Mouse (Mus musculus): ENCODE results near the gene Gm45837. TPM values are rescaled to one million over a fixed set of nuclear protein-coding genes. Genes with fewer than 3 reads are reported as not detected.

The Gm45837 gene
- polyA plus RNA-seq, 2 experiments, result not detected

DNA sequence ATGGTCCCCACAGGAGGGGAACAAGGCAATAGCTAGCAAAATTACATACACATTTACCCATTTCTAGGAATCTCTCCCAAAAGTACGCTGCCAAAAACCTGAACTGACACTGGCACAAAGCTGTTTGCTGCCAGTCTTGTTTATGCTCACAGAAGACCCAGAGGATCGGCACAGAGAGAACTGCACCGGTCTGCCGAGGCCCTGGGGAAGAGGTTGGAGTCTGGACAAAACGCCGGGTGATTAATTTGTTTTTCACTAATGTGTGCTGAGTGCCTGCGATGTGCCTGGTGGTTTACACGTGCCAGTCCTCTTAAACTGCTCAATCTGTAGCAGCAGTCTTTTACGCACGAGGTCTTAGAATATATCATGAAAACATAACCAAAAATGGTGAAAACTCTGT lies 124.4 kb downstream of the Gm45837 start:
- Histone ChIP-seq H3K27me3 (ENCODE audit: control insufficient read depth, insufficient read depth, low read length) (no peaks in the 10 kb centered on the region), H3K4me2 (ENCODE audit: low read depth) (no peak overlapping the region), H3K9me3 (ENCODE audit: control insufficient read depth, low read length) (no peaks in the 10 kb centered on the region), H3K27ac (no peak overlapping the region), H3K36me3 (replicated peaks; ENCODE audit: control insufficient read depth, insufficient read depth, low read depth) (no peaks in the 10 kb centered on the region), H3K9ac (replicated peaks) (no peak overlapping the region), H3K4me3 (ENCODE audit: insufficient read depth in 1 of 2, low read depth in 2 of 2, low read length in 2 of 2) (no peak overlapping the region), H3K4me1 (replicated peaks; ENCODE audit: control insufficient read depth in 2 of 2, insufficient read depth in 2 of 2, low read length in 1 of 2) (no peaks in the 10 kb centered on the region)
- 72% methylated on average over 10 of the region's 10 CpGs for whole genome bisulfite sequencing (ENCODE audit: insufficient replicate concordance)
- no peak for ATAC-seq (ENCODE audit: insufficient read depth)
- no peak for DNase-seq (ENCODE audit: low read depth in 3 of 3, low spot score in 3 of 3)
- TF ChIP-seq CTCF (IDR thresholded peaks at IDR 0.05; ENCODE audit: low read depth) (no peak), EP300 (IDR thresholded peaks at IDR 0.05; ENCODE audit: low read depth) (no peak)

DNA sequence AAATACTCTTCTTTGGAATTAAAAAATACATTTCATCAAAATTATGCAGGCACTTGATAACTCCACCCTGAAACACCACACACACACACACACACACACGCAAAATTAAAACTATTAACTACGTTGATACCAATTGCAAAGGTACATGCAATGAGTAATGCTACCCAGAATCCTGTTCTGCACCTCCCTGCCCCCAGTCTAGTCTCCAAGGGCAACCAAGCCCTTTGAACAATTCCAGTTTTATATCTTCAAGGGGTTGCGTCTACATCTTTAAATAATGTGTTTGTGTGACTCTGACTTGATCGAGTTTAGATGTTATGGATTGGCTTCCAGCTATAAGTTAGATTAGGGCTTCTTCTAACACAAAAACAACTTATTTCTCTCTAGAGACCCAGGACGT lies 124.8 kb downstream of the Gm45837 start:
- H3K27me3 ChIP-seq (ENCODE audit: control insufficient read depth, insufficient read depth, low read length), result no peaks in the 10 kb centered on the region
- no peaks in the 10 kb centered on the region for H3K9me3 ChIP-seq (ENCODE audit: control insufficient read depth, low read length)
- WGBS (ENCODE audit: insufficient replicate concordance), result 53% methylated on average over 5 of the region's 5 CpGs
- no peak overlapping the region for H3K4me3 ChIP-seq (ENCODE audit: insufficient read depth in 1 of 2, low read depth in 2 of 2, low read length in 2 of 2)
- DNase-seq (ENCODE audit: low read depth in 3 of 3, low spot score in 3 of 3) (no peak), ATAC-seq (ENCODE audit: insufficient read depth) (no peak)
- no peaks in the 10 kb centered on the region for H3K4me1 ChIP-seq (replicated peaks; ENCODE audit: control insufficient read depth in 2 of 2, insufficient read depth in 2 of 2, low read length in 1 of 2)
- no peak overlapping the region for H3K4me2 ChIP-seq (ENCODE audit: low read depth)
- no peak overlapping the region for H3K9ac ChIP-seq (replicated peaks)
- TF ChIP-seq EP300 (IDR thresholded peaks at IDR 0.05; ENCODE audit: low read depth) (no peak), CTCF (IDR thresholded peaks at IDR 0.05; ENCODE audit: low read depth) (no peak)
- no peaks in the 10 kb centered on the region for H3K36me3 ChIP-seq (replicated peaks; ENCODE audit: control insufficient read depth, insufficient read depth, low read depth)
- H3K27ac ChIP-seq, result no peak overlapping the region

DNA sequence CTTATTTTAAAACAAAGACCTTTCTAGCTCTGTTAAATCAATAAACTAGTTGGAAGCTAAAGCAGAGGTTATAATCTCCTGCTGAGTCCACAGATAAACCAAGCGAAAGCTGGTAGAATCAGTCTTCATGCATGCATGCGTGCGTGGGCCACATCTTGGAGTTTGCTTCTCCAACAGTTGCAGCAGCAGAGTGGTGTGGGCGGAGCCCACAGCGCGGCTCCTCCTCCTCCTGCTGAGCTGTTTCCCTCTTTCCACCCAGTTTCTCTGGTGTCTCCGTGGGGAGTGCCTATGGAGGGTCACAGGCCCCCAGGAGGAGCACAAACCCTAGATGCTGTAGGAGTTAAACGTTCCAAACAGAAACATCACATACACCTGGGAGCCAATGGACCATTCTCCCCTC lies 126.9 kb downstream of the Gm45837 start:
- no peaks in the 10 kb centered on the region for H3K9me3 ChIP-seq (ENCODE audit: control insufficient read depth, low read length)
- no peaks in the 10 kb centered on the region for H3K27me3 ChIP-seq (ENCODE audit: control insufficient read depth, insufficient read depth, low read length)
- no peaks in the 10 kb centered on the region for H3K4me1 ChIP-seq (replicated peaks; ENCODE audit: control insufficient read depth in 2 of 2, insufficient read depth in 2 of 2, low read length in 1 of 2)
- DNase-seq (ENCODE audit: low read depth in 3 of 3, low spot score in 3 of 3) (no peak), ATAC-seq (ENCODE audit: insufficient read depth) (no peak)
- no peak overlapping the region for H3K4me2 ChIP-seq (ENCODE audit: low read depth)
- H3K27ac ChIP-seq, result no peak overlapping the region
- 32% methylated on average over 8 of the region's 8 CpGs for WGBS (ENCODE audit: insufficient replicate concordance)
- TF ChIP-seq EP300 (IDR thresholded peaks at IDR 0.05; ENCODE audit: low read depth) (no peak), CTCF (IDR thresholded peaks at IDR 0.05; ENCODE audit: low read depth) (no peak)
- no peak overlapping the region for H3K9ac ChIP-seq (replicated peaks)
- no peaks in the 10 kb centered on the region for H3K36me3 ChIP-seq (replicated peaks; ENCODE audit: control insufficient read depth, insufficient read depth, low read depth)
- no peak overlapping the region for H3K4me3 ChIP-seq (ENCODE audit: insufficient read depth in 1 of 2, low read depth in 2 of 2, low read length in 2 of 2)

DNA sequence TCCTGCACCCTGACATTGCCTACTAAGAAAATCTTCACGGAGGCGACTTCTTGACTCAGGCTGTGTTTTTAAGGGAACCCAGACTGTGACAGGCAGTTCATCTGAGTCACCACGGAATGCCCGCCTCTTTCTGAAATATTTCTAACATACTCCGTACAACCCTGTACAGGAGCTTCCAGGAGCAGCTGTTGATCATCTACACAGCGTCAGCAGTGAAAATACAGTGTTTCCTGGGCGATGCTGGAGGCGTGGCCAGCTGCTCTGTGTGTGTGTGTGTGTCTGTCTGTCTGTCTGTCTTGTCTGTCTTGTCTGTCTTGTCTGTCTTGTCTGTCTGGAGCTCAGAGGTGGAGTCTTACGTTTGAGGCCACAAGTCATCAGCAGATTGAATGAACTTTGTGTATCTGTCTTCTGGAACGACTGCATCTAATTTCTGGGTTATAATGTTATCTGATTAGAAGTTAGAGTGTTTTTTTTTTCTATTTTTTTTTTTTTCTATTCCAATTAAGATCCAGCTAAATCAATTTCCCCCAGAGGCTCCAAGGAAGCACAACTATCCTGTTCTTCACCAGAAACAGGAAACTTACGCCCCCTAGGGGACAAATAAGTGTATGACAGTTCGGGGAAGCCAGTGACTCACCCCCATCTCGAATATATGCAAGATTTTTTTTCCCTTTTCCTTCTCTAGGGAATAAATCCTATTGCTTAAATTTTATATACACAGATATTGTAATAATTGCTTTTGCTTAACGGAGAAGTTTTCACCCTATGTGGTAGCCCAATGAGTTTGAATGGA lies 127.7 kb downstream of the Gm45837 start:
- no peak overlapping the region for H3K4me2 ChIP-seq (ENCODE audit: low read depth)
- no peak overlapping the region for H3K27ac ChIP-seq

DNA sequence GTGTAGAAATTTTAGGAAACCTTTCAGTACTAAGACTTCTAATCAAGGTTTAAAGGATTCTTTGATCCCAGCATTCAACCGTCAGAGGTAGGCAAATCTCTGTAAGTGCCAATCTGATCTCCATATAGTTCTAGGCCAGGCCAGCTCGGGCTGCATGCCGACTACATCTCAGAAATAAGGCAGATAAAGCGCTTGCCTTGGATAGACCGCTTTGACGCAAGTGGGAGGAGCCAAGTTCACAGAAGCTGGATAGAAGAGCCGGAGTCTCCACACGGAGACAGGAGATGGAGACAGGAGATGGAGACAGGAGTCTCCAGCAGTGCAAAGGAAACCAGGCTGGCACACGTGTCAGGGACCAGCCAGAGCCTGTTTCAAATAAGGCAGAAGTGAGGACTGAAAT lies 129.1 kb downstream of the Gm45837 start:
- WGBS (ENCODE audit: insufficient replicate concordance), result 35% methylated on average over 9 of the region's 9 CpGs
- H3K4me3 ChIP-seq (ENCODE audit: insufficient read depth in 1 of 2, low read depth in 2 of 2, low read length in 2 of 2), result no peak overlapping the region
- no peak overlapping the region for H3K4me2 ChIP-seq (ENCODE audit: low read depth)
- no peaks in the 10 kb centered on the region for H3K9me3 ChIP-seq (ENCODE audit: control insufficient read depth, low read length)
- no peaks in the 10 kb centered on the region for H3K27me3 ChIP-seq (ENCODE audit: control insufficient read depth, insufficient read depth, low read length)
- no peak overlapping the region for H3K27ac ChIP-seq
- H3K36me3 ChIP-seq (replicated peaks; ENCODE audit: control insufficient read depth, insufficient read depth, low read depth), result no peaks in the 10 kb centered on the region
- no peaks in the 10 kb centered on the region for H3K4me1 ChIP-seq (replicated peaks; ENCODE audit: control insufficient read depth in 2 of 2, insufficient read depth in 2 of 2, low read length in 1 of 2)
- ATAC-seq (ENCODE audit: insufficient read depth), result no peak
- no peak overlapping the region for H3K9ac ChIP-seq (replicated peaks)
- TF ChIP-seq EP300 (IDR thresholded peaks at IDR 0.05; ENCODE audit: low read depth), result no peak
- DNase-seq (ENCODE audit: low read depth in 3 of 3, low spot score in 3 of 3), result no peak

More for the DNA sequence above, 127.7 kb downstream of the Gm45837 start:
- DNase-seq (ENCODE audit: low read depth in 3 of 3, low spot score in 3 of 3), result peak in 1 of 3 experiments; percentile 19
- no peak overlapping the region for H3K4me3 ChIP-seq (ENCODE audit: insufficient read depth in 1 of 2, low read depth in 2 of 2, low read length in 2 of 2)
- no peaks in the 10 kb centered on the region for H3K4me1 ChIP-seq (replicated peaks; ENCODE audit: control insufficient read depth in 2 of 2, insufficient read depth in 2 of 2, low read length in 1 of 2)
- no peaks in the 10 kb centered on the region for H3K9me3 ChIP-seq (ENCODE audit: control insufficient read depth, low read length)
- no peaks in the 10 kb centered on the region for H3K27me3 ChIP-seq (ENCODE audit: control insufficient read depth, insufficient read depth, low read length)
- ATAC-seq (ENCODE audit: insufficient read depth), result no peak
- 38% methylated on average over 14 of the region's 14 CpGs for WGBS (ENCODE audit: insufficient replicate concordance)
- TF ChIP-seq EP300 (IDR thresholded peaks at IDR 0.05; ENCODE audit: low read depth) (no peak), CTCF (IDR thresholded peaks at IDR 0.05; ENCODE audit: low read depth) (peak; percentile 52; the same call in 1 of the 2 replicates)
- H3K9ac ChIP-seq (replicated peaks), result no peak overlapping the region
- H3K36me3 ChIP-seq (replicated peaks; ENCODE audit: control insufficient read depth, insufficient read depth, low read depth), result no peaks in the 10 kb centered on the region

Measured in liver, embryonic 14.5 days (tissue).